Mouse (Mus musculus) midbrain, postnatal 0 days (tissue): ENCODE results near the gene Lrrc55. TPM values are rescaled to one million over a fixed set of nuclear protein-coding genes. Genes with fewer than 3 reads are reported as not detected.

Experiments used
- ATAC-seq: fragments of 200-750 bp; cut with Nextera tagmentation; 2 replicates; pipeline ENCODE4 v1.8.0; 2017; ENCODE audit warnings: moderate number of reproducible peaks, mild to moderate bottlenecking, moderate TSS enrichment, moderate library complexity; ENCODE audit not compliant: low FRiP score
- DNase-seq: peaks from one replicate; pipeline ENCODE4 v3.0.0-alpha.2; 2015; ENCODE audit warnings: low spot score
- H3K27ac ChIP-seq: fragments of 300-500 bp; sonication (generic); 2 replicates; pipeline ENCODE4 v1.5.1; 2014; ENCODE audit warnings: low read depth, mild to moderate bottlenecking, low read length, mixed read lengths
- H3K27me3 ChIP-seq: fragments of 300-500 bp; sonication (generic); 2 replicates; pipeline ENCODE4 v1.6.1; 2014; ENCODE audit warnings: low read length, control low read depth, mixed read lengths; ENCODE audit not compliant: insufficient read depth
- H3K36me3 ChIP-seq: fragments of 300-500 bp; sonication (generic); 2 replicates; pipeline ENCODE4 v1.6.1; 2014; ENCODE audit warnings: low read length, control low read depth, mixed read lengths; ENCODE audit not compliant: insufficient read depth
- H3K4me1 ChIP-seq: fragments of 300-500 bp; sonication (generic); 2 replicates; pipeline ENCODE4 v1.6.1; 2014; ENCODE audit warnings: mild to moderate bottlenecking, control low read depth, antibody characterized with exemption, low read length, mixed read lengths; ENCODE audit not compliant: insufficient read depth
- H3K4me2 ChIP-seq: fragments of 300-500 bp; sonication (generic); 2 replicates; pipeline ENCODE4 v1.6.1; 2014; ENCODE audit warnings: low read depth, mild to moderate bottlenecking, low read length, mixed read lengths; ENCODE audit not compliant: poor library complexity, severe bottlenecking
- H3K4me3 ChIP-seq: fragments of 300-500 bp; sonication (generic); 2 replicates; pipeline ENCODE4 v1.5.1; 2014; ENCODE audit warnings: low read depth, mild to moderate bottlenecking, low read length, moderate library complexity
- H3K9ac ChIP-seq: fragments of 300-500 bp; sonication (generic); replicated peaks from 2 replicates; pipeline ENCODE4 v1.6.1; 2014; ENCODE audit warnings: mild to moderate bottlenecking, low read length, moderate library complexity, mixed read lengths; ENCODE audit not compliant: poor library complexity, severe bottlenecking
- H3K9me3 ChIP-seq: fragments of 300-500 bp; sonication (generic); 2 replicates; pipeline ENCODE4 v1.6.1; 2016; ENCODE audit warnings: low read length, control low read depth
- CTCF ChIP-seq: IDR thresholded peaks from 2 replicates; pipeline ENCODE4 v1.5.1; 2016; ENCODE audit warnings: antibody characterized with exemption, mild to moderate bottlenecking
- WGBS: fragments of 180-500 bp; shearing (Covaris S2); extraction: QIAGEN DNeasy Blood & Tissue Kit; methylation state at CpG from one replicate; pipeline ENCODE4 v1.1.7; 2014; 5-methylcytosine and 5-hydroxymethylcytosine counted together
- polyA plus RNA-seq: library from polyadenylated mRNA; unstranded; fragments of >200 nt; fragmentation: Nextera tagmentation; extraction: Ambion mirVana; gene quantifications from 2 replicates; pipeline ENCODE4 v1.2.1, GENCODE M21; 2015
- total RNA-seq: library from RNA; depleted of rRNA; stranded (reverse); fragments of >200 nt; gene quantifications from 2 replicates; pipeline ENCODE4 v1.2.3, GENCODE M21; 2014

The Lrrc55 gene
- total and polyA plus RNA-seq, 2 experiments from 2014 or later, result 11.5 to 32.3 TPM

GRCm38 (mm10) chr2:85172763-85173103, 24.3 kb downstream of the Lrrc55 start:
- Histone ChIP-seq H3K27me3 (no peaks in the 10 kb centered on the region), H3K27ac (no peak overlapping the region)

GRCm38 (mm10) chr2:85172071-85172762, 24.8 kb downstream of the Lrrc55 start:
- no peak for DNase-seq

More at GRCm38 (mm10) chr2:85172763-85173103, 24.3 kb downstream of the Lrrc55 start:
- Histone ChIP-seq H3K9me3 (no peaks in the 10 kb centered on the region), H3K4me1 (no peaks in the 10 kb centered on the region), H3K4me3 (no peak overlapping the region), H3K4me2 (no peak overlapping the region), H3K36me3 (no peaks in the 10 kb centered on the region), H3K9ac (no peak overlapping the region)
- WGBS, result 80% methylated on average over 2 of the region's 2 CpGs
- no peak for DNase-seq
- ATAC-seq, result no peak
- no peak for TF ChIP-seq CTCF

GRCm38 (mm10) chr2:85168327-85168726, 28.7 kb downstream of the Lrrc55 start:
- H3K27ac ChIP-seq, result no peak overlapping the region

More at GRCm38 (mm10) chr2:85172071-85172762, 24.8 kb downstream of the Lrrc55 start:
- H3K27me3 ChIP-seq, result no peaks in the 10 kb centered on the region
- H3K36me3 ChIP-seq, result no peaks in the 10 kb centered on the region
- no peaks in the 10 kb centered on the region for H3K4me1 ChIP-seq
- H3K4me3 ChIP-seq, result no peak overlapping the region
- H3K9ac ChIP-seq, result no peak overlapping the region
- 70% methylated on average over 3 of the region's 3 CpGs for WGBS
- no peak for ATAC-seq
- TF ChIP-seq CTCF, result no peak
- H3K27ac ChIP-seq, result no peak overlapping the region
- no peaks in the 10 kb centered on the region for H3K9me3 ChIP-seq
- H3K4me2 ChIP-seq, result no peak overlapping the region

GRCm38 (mm10) chr2:85167624-85168023, 29.4 kb downstream of the Lrrc55 start:
- Histone ChIP-seq H3K36me3 (no peaks in the 10 kb centered on the region), H3K9ac (no peak overlapping the region), H3K4me1 (no peaks in the 10 kb centered on the region), H3K4me2 (no peak overlapping the region), H3K9me3 (no peaks in the 10 kb centered on the region), H3K27me3 (no peaks in the 10 kb centered on the region), H3K4me3 (no peak overlapping the region), H3K27ac (no peak overlapping the region)
- WGBS, result 61% methylated on average over 1 of the region's 1 CpGs
- DNase-seq (no peak), ATAC-seq (no peak)
- no peak for TF ChIP-seq CTCF

More at GRCm38 (mm10) chr2:85168327-85168726, 28.7 kb downstream of the Lrrc55 start:
- TF ChIP-seq CTCF, result no peak
- no peak overlapping the region for H3K4me3 ChIP-seq
- H3K36me3 ChIP-seq, result no peaks in the 10 kb centered on the region
- 84% methylated on average over 1 of the region's 1 CpGs for WGBS
- no peaks in the 10 kb centered on the region for H3K27me3 ChIP-seq
- H3K9ac ChIP-seq, result no peak overlapping the region
- ATAC-seq (no peak), DNase-seq (no peak)
- H3K9me3 ChIP-seq, result no peaks in the 10 kb centered on the region
- H3K4me2 ChIP-seq, result no peak overlapping the region
- no peaks in the 10 kb centered on the region for H3K4me1 ChIP-seq

- ATAC-seq, result no peak
These were observed 33.5 kb downstream of the Lrrc55 start for GRCm38 (mm10) chr2:85163311-85164047.

GRCm38 (mm10) chr2:85161638-85162093, 35.3 kb downstream of the Lrrc55 start:
- 18% methylated on average over 1 of the region's 1 CpGs for WGBS
- no peaks in the 10 kb centered on the region for H3K9me3 ChIP-seq
- H3K9ac ChIP-seq, result no peak overlapping the region
- H3K27ac ChIP-seq, result peak overlapping the region; percentile 32; the same call in 1 of the 2 replicates
- DNase-seq, result peak; percentile 17
- peak; percentile 75 for ATAC-seq
- H3K27me3 ChIP-seq, result no peaks in the 10 kb centered on the region
- peaks cover 4% of the 10 kb centered on the region; the same call in 1 of the 2 replicates for H3K4me1 ChIP-seq
- no peak for TF ChIP-seq CTCF
- no peak overlapping the region for H3K4me3 ChIP-seq
- no peak overlapping the region for H3K4me2 ChIP-seq
- H3K36me3 ChIP-seq, result no peaks in the 10 kb centered on the region

More at GRCm38 (mm10) chr2:85163311-85164047, 33.5 kb downstream of the Lrrc55 start:
- Histone ChIP-seq H3K4me1 (peaks cover 4% of the 10 kb centered on the region; the same call in 1 of the 2 replicates), H3K9me3 (no peaks in the 10 kb centered on the region), H3K4me3 (no peak overlapping the region), H3K27ac (no peak overlapping the region), H3K27me3 (no peaks in the 10 kb centered on the region), H3K9ac (no peak overlapping the region), H3K36me3 (no peaks in the 10 kb centered on the region), H3K4me2 (no peak overlapping the region)
- TF ChIP-seq CTCF, result no peak
- 69% methylated on average over 7 of the region's 7 CpGs for WGBS
- no peak for DNase-seq
